7 mouse cellular contexts compared by ENCODE assay signal in genomic region chr16:44016164-44016563, GRCm38 (mm10). TPM values are rescaled to one million over a fixed set of nuclear protein-coding genes. Genes with fewer than 3 reads are reported as not detected.
DNase-seq lines count a peak whose midpoint lies in the region; ATAC-seq lines count a peak whose summit lies in the region.

No protein-coding gene starts in this region.

- WGBS in embryonic facial prominence, embryonic 11.5 days = 13% methylated on average over 11 of the region's 11 CpGs
- WGBS in liver, embryonic 13.5 days (ENCODE audit: insufficient replicate concordance) = 7% methylated on average over 11 of the region's 11 CpGs

- H3K9ac ChIP-seq in embryonic facial prominence, embryonic 11.5 days (replicated peaks; ENCODE audit: low read length) = no peak overlapping the region
- peak overlapping the region; percentile 34 for H3K9ac ChIP-seq in liver, embryonic 13.5 days

- H3K4me2 ChIP-seq in embryonic facial prominence, embryonic 11.5 days (ENCODE audit: low read depth, low read length) = peak overlapping the region; percentile 19; the same call in 1 of the 2 replicates
- peak overlapping the region; percentile 53 for H3K4me2 ChIP-seq in liver, embryonic 13.5 days

- H3K9me3 ChIP-seq in embryonic facial prominence, embryonic 11.5 days (replicated peaks; ENCODE audit: control insufficient read depth, low read length) = no peaks in the 10 kb centered on the region
- H3K9me3 ChIP-seq in liver, embryonic 13.5 days (replicated peaks) = no peaks in the 10 kb centered on the region

- no peak overlapping the region for H3K27ac ChIP-seq in embryonic facial prominence, embryonic 11.5 days (replicated peaks; ENCODE audit: low read depth, low read length)
- peak overlapping the region; percentile 21; the same call in 1 of the 2 replicates for H3K27ac ChIP-seq in liver, embryonic 13.5 days

- H3K4me3 ChIP-seq in embryonic facial prominence, embryonic 11.5 days (ENCODE audit: low read depth, low read length) = no peak overlapping the region
- H3K4me3 ChIP-seq in liver, embryonic 13.5 days (replicated peaks) = peak overlapping the region; percentile 41

- peak; percentile 61 for DNase-seq in embryonic facial prominence, embryonic 11.5 days (ENCODE audit: low spot score)
- peak; percentile 79 for DNase-seq in induced T-regulatory cell, adult 2 months (ENCODE audit: low read depth)
- peak; percentile 40 for DNase-seq in liver, embryonic 13.5 days
- peak; percentile 15 for DNase-seq in retina, postnatal 1 day
- no peak for DNase-seq in cerebellum, adult 11 months
- no peak for DNase-seq in layer of hippocampus, adult 9-11 months

- no peaks in the 10 kb centered on the region for H3K27me3 ChIP-seq in embryonic facial prominence, embryonic 11.5 days (ENCODE audit: control insufficient read depth, insufficient read depth, low read length)
- no peaks in the 10 kb centered on the region for H3K27me3 ChIP-seq in liver, embryonic 13.5 days

- ATAC-seq in activated CD4-positive, CD25-positive, alpha-beta regulatory T cell, adult 4 months = peak; percentile 99
- ATAC-seq in embryonic facial prominence, embryonic 11.5 days (replicated peaks; ENCODE audit: insufficient number of reproducible peaks, low FRiP score, low TSS enrichment, low read depth) = no peak
- no peak for ATAC-seq in liver, embryonic 13.5 days (ENCODE audit: low read depth)

- H3K4me1 ChIP-seq in embryonic facial prominence, embryonic 11.5 days (ENCODE audit: control insufficient read depth, insufficient read depth, low read length) = no peaks in the 10 kb centered on the region
- peaks cover 38% of the 10 kb centered on the region for H3K4me1 ChIP-seq in liver, embryonic 13.5 days (replicated peaks)

- H3K36me3 ChIP-seq in embryonic facial prominence, embryonic 11.5 days (replicated peaks; ENCODE audit: control insufficient read depth, insufficient read depth, low read depth, low read length) = no peaks in the 10 kb centered on the region
- no peaks in the 10 kb centered on the region; the same call in 1 of the 2 replicates for H3K36me3 ChIP-seq in liver, embryonic 13.5 days

RNA-seq across cellular contexts. Expression of gene Zdhhc23, which starts 36.6 kb away (rescaled TPM):
- polyA plus RNA-seq in activated CD4-positive, CD25-positive, alpha-beta regulatory T cell, adult 4 months (2017; shearing (Covaris generic)) = 1 to 10 TPM; 1.4 to 1.9 TPM
- 0.33 and 0.38 TPM in 2 replicates for polyA plus RNA-seq in embryonic facial prominence, embryonic 11.5 days (2014; fragmentation: Nextera tagmentation; extraction: Ambion mirVana)
- polyA plus RNA-seq in liver, embryonic 13.5 days (2015; fragmentation: Nextera tagmentation; extraction: Ambion mirVana) = 0.25 and 0.27 TPM in 2 replicates

RNA-seq across cellular contexts. Expression of gene Gramd1c, which starts 47.0 kb away (rescaled TPM):
- polyA plus RNA-seq in activated CD4-positive, CD25-positive, alpha-beta regulatory T cell, adult 4 months (2017; shearing (Covaris generic)) = 1 to 10 TPM; 3.6 TPM
- polyA plus RNA-seq in embryonic facial prominence, embryonic 11.5 days (2014; fragmentation: Nextera tagmentation; extraction: Ambion mirVana) = 4.9 and 5.0 TPM in 2 replicates
- 2.7 and 3.8 TPM in 2 replicates for polyA plus RNA-seq in liver, embryonic 13.5 days (2015; fragmentation: Nextera tagmentation; extraction: Ambion mirVana)

Comparison
In these comparisons a context has a peak if more than half of its experiments do, and no peak if none do; other contexts are left out.
1. DNase-seq: peak in embryonic facial prominence, embryonic 11.5 days (single experiment), induced T-regulatory cell, adult 2 months (single experiment), liver, embryonic 13.5 days (single experiment) and retina, postnatal 1 day (single experiment); none in cerebellum, adult 11 months (single experiment) and layer of hippocampus, adult 9-11 months (single experiment).